Mouse (Mus musculus) adrenal gland, postnatal 14 days (tissue): ENCODE measurements around the gene Gm29797. TPM values are rescaled to one million over a fixed set of nuclear protein-coding genes. Genes with fewer than 3 reads are reported as not detected.

Experiments used
- DNase-seq: peaks from one replicate; pipeline ENCODE4 v3.0.0; 2021; ENCODE audit warnings: mixed read lengths
- total RNA-seq: library from RNA; stranded (reverse); gene quantifications from 2 replicates; pipeline ENCODE4 v1.2.3, GENCODE M21; 2021

The Gm29797 gene
- total RNA-seq, 1 experiment from 2014 or later, result not detected

GRCm38 (mm10) chr2:181673501-181673900 lies 16.7 kb downstream of the Gm29797 start:
- peak; percentile 65 for DNase-seq

GRCm38 (mm10) chr2:181674934-181675333 lies 18.1 kb downstream of the Gm29797 start:
- no peak for DNase-seq

GRCm38 (mm10) chr2:181675454-181675853 lies 18.6 kb downstream of the Gm29797 start:
- DNase-seq, result peak; percentile 86

- DNase-seq, result no peak
Observed at GRCm38 (mm10) chr2:181676424-181676823, 19.6 kb downstream of the Gm29797 start.

- peak; percentile 54 for DNase-seq
Observed at GRCm38 (mm10) chr2:181677096-181677754, 20.4 kb downstream of the Gm29797 start.

- DNase-seq, result peak; percentile 49
Observed at GRCm38 (mm10) chr2:181677755-181678098, 20.9 kb downstream of the Gm29797 start.

- DNase-seq, result peak; percentile 86
Observed at GRCm38 (mm10) chr2:181678780-181679179, 21.9 kb downstream of the Gm29797 start.

- peak; percentile 84 for DNase-seq
Observed at GRCm38 (mm10) chr2:181679951-181680715, 23.3 kb downstream of the Gm29797 start, which contains the start of gene Tcea2. Gene Tcea2, plus strand, starts transcription at chr2:181680310.

- DNase-seq, result peak; percentile 34
Observed at GRCm38 (mm10) chr2:181680716-181681117, 23.9 kb downstream of the Gm29797 start.

GRCm38 (mm10) chr2:181681978-181682377 lies 25.1 kb downstream of the Gm29797 start:
- DNase-seq, result no peak

- peak; percentile 48 for DNase-seq
Observed at GRCm38 (mm10) chr2:181683381-181683780, 26.5 kb downstream of the Gm29797 start.

GRCm38 (mm10) chr2:181684713-181685112 lies 27.9 kb downstream of the Gm29797 start:
- no peak for DNase-seq

GRCm38 (mm10) chr2:181685686-181686085 lies 28.9 kb downstream of the Gm29797 start:
- DNase-seq, result no peak

- DNase-seq, result no peak
Observed at GRCm38 (mm10) chr2:181687586-181687985, 30.8 kb downstream of the Gm29797 start.

GRCm38 (mm10) chr2:181689466-181690160 lies 32.8 kb downstream of the Gm29797 start:
- no peak for DNase-seq

- no peak for DNase-seq
Observed at GRCm38 (mm10) chr2:181691083-181691482, 34.2 kb downstream of the Gm29797 start.

- DNase-seq, result no peak
Observed at GRCm38 (mm10) chr2:181691571-181691970, 34.7 kb downstream of the Gm29797 start.

GRCm38 (mm10) chr2:181692304-181692703 lies 35.5 kb downstream of the Gm29797 start:
- no peak for DNase-seq

GRCm38 (mm10) chr2:181693339-181694280 lies 36.8 kb downstream of the Gm29797 start, which contains the start of gene Rgs19:
Gene Rgs19, minus strand, starts transcription at chr2:181693977.
- DNase-seq, result peak; percentile 91

- DNase-seq, result no peak
Observed at GRCm38 (mm10) chr2:181694581-181694980, 37.7 kb downstream of the Gm29797 start.

- DNase-seq, result no peak
Observed at GRCm38 (mm10) chr2:181695776-181696175, 38.9 kb downstream of the Gm29797 start.
